Mouse (Mus musculus) erythroblast, embryonic 14.5 days (primary cell): ENCODE results near the gene Tmem235. TPM values are rescaled to one million over a fixed set of nuclear protein-coding genes. Genes with fewer than 3 reads are reported as not detected.

ENCODE experiments used
- H3K27me3 ChIP-seq: 2 replicates; pipeline ENCODE4 v1.6.1; 2012; ENCODE audit warnings: inconsistent platforms; ENCODE audit not compliant: control insufficient read depth
- H3K36me3 ChIP-seq: 2 replicates; pipeline ENCODE4 v1.6.1; 2012; ENCODE audit warnings: mild to moderate bottlenecking, inconsistent platforms; ENCODE audit not compliant: control insufficient read depth
- H3K4me1 ChIP-seq: 2 replicates; pipeline ENCODE4 v1.6.1; 2012; ENCODE audit warnings: inconsistent platforms; ENCODE audit not compliant: control insufficient read depth
- H3K4me3 ChIP-seq: replicated peaks from 2 replicates; pipeline ENCODE3; 2012; ENCODE audit warnings: moderate library complexity, mild to moderate bottlenecking, inconsistent platforms
- H3K9me3 ChIP-seq: 2 replicates; pipeline ENCODE4 v1.6.1; 2012; ENCODE audit warnings: low read length, inconsistent platforms, mixed read lengths; ENCODE audit not compliant: control insufficient read depth
- GATA1 ChIP-seq: IDR thresholded peaks from 2 replicates; pipeline ENCODE4 v1.6.1; 2012; ENCODE audit warnings: low read length, inconsistent platforms, mixed read lengths
- TAL1 ChIP-seq: IDR thresholded peaks from 3 replicates; pipeline ENCODE4 v1.6.1; 2012; ENCODE audit warnings: low read length, inconsistent platforms, mixed read lengths
- polyA plus RNA-seq: library from polyadenylated mRNA; stranded (reverse); fragments of >175 nt; gene quantifications from 2 replicates; pipeline ENCODE4 v1.2.3, GENCODE M21; 2012

The Tmem235 gene
- polyA plus RNA-seq, 1 experiment = not detected

DNA sequence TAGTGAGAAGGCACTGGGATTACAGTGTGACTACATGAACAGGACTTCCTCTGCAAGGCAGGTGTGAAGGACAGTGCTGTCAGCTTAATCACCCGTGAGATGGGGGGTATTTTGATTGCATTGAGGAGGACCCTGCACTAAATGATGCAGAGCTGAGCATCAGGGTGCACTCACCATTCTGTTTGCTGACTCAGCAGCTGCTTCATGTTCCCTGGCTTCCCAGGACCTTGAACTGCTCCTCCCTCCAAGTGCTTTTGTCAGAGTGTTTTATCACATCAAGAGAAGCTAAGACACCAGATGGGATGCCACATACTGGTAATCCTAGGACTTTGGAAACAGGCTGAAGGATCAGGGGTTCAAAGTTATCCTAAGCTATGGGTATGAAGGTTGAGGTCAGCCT, 4.6 kb upstream of the Tmem235 start:
- no peak overlapping the region for H3K4me3 ChIP-seq
- peaks cover 83% of the 10 kb centered on the region for H3K36me3 ChIP-seq
- peaks cover 52% of the 10 kb centered on the region for H3K4me1 ChIP-seq
- H3K27me3 ChIP-seq = peaks cover 32% of the 10 kb centered on the region
- TF ChIP-seq GATA1 = no peak
- TF ChIP-seq TAL1 = no peak
- H3K9me3 ChIP-seq = peaks cover 15% of the 10 kb centered on the region

- peaks cover 47% of the 10 kb centered on the region for H3K27me3 ChIP-seq
- peaks cover 39% of the 10 kb centered on the region for H3K4me1 ChIP-seq
- H3K36me3 ChIP-seq = peaks cover 69% of the 10 kb centered on the region
- H3K9me3 ChIP-seq = peaks cover 15% of the 10 kb centered on the region
- no peak overlapping the region for H3K4me3 ChIP-seq
- no peak for TF ChIP-seq TAL1
- TF ChIP-seq GATA1 = no peak
These were observed 3.1 kb upstream of the Tmem235 start for GRCm38 (mm10) chr11:117857462-117857861.

GRCm38 (mm10) chr11:117858392-117858791, 2.2 kb upstream of the Tmem235 start:
- H3K4me1 ChIP-seq = peaks cover 30% of the 10 kb centered on the region
- H3K27me3 ChIP-seq = peaks cover 56% of the 10 kb centered on the region
- peaks cover 15% of the 10 kb centered on the region for H3K9me3 ChIP-seq
- TF ChIP-seq TAL1 (no peak), GATA1 (no peak)
- no peak overlapping the region for H3K4me3 ChIP-seq
- peaks cover 59% of the 10 kb centered on the region for H3K36me3 ChIP-seq

- Histone ChIP-seq H3K36me3 (peaks cover 10% of the 10 kb centered on the region), H3K27me3 (peaks cover 65% of the 10 kb centered on the region), H3K9me3 (no peaks in the 10 kb centered on the region), H3K4me3 (no peak overlapping the region), H3K4me1 (peaks cover 7% of the 10 kb centered on the region)
- TF ChIP-seq TAL1 = no peak
- TF ChIP-seq GATA1 = no peak
These were observed 2.8 kb downstream of the Tmem235 start for GRCm38 (mm10) chr11:117863174-117863856.

- H3K4me3 ChIP-seq = no peak overlapping the region
- TF ChIP-seq GATA1 (no peak), TAL1 (no peak)
- H3K4me1 ChIP-seq = peaks cover 7% of the 10 kb centered on the region
- H3K36me3 ChIP-seq = no peaks in the 10 kb centered on the region; the same call in 1 of the 2 replicates
- H3K9me3 ChIP-seq = no peaks in the 10 kb centered on the region
- H3K27me3 ChIP-seq = peaks cover 51% of the 10 kb centered on the region
These were observed 4.3 kb downstream of the Tmem235 start for GRCm38 (mm10) chr11:117864805-117865204.

- H3K4me3 ChIP-seq = no peak overlapping the region
- TF ChIP-seq GATA1 (no peak), TAL1 (no peak)
- H3K9me3 ChIP-seq = no peaks in the 10 kb centered on the region
- H3K4me1 ChIP-seq = peaks cover 5% of the 10 kb centered on the region; the same call in 1 of the 2 replicates
- H3K36me3 ChIP-seq = no peaks in the 10 kb centered on the region
- peaks cover 42% of the 10 kb centered on the region for H3K27me3 ChIP-seq
These were observed 5.4 kb downstream of the Tmem235 start for GRCm38 (mm10) chr11:117865988-117866387.

DNA sequence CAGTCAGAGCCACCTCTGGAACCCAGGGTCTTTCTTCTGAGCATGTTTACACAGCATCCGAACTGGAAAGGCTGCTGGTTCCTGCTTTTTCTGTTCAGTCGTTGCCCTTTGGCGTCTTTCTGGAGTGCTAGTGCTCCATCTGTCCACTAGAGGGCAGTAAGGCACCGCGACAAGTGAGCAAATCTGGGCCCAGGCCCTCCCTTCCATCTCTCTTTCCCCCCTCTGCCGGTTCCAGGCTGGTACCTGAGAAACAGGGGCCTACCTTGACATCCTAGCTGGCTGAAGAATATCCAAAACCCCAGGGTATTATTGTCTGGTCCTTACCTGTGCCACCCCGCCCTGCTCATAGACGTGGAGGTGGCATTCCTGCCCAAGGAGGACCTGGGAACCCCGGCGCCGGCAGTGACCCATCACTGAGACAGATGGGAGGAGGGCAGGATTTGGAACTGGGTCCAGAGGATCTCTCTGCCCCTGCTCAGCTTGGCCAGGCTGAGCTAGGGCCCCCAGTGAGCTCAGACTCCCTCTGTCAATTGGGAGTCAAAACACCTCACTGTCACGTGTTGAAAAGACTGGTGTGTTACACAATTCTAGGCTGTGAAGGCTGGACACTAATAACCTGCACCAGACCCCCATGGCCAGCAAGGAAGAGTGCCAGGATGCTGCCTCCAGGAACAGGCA, 10.3 kb downstream of the Tmem235 start:
- no peak overlapping the region for H3K4me3 ChIP-seq
- no peaks in the 10 kb centered on the region for H3K36me3 ChIP-seq
- peaks cover 35% of the 10 kb centered on the region for H3K27me3 ChIP-seq
- peaks cover 7% of the 10 kb centered on the region for H3K4me1 ChIP-seq
- no peak for TF ChIP-seq TAL1
- TF ChIP-seq GATA1 = no peak
- H3K9me3 ChIP-seq = no peaks in the 10 kb centered on the region

DNA sequence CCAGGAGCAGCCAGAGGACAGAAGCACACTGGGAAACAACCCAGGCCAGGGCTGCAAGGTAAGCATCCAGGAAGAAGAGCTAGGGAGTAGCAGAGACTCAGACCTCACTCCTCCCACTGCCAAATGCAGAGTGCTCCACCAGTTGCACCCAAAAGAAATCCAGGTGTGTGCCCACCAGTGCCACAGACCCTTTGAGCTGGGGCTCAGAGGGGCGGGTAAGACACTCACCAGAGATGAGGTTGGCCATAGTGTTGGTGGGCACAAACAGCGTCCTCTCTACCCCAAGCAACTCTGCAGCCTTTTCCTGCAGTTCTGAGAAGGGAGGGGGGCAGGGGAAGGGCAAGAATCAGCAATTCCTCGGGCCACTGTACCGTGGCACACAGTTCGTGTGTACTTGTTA, 10.8 kb downstream of the Tmem235 start:
- H3K27me3 ChIP-seq = peaks cover 35% of the 10 kb centered on the region
- H3K9me3 ChIP-seq = no peaks in the 10 kb centered on the region
- peaks cover 7% of the 10 kb centered on the region for H3K4me1 ChIP-seq
- TF ChIP-seq TAL1 = no peak
- TF ChIP-seq GATA1 = no peak
- H3K4me3 ChIP-seq = no peak overlapping the region
- H3K36me3 ChIP-seq = no peaks in the 10 kb centered on the region

GRCm38 (mm10) chr11:117871911-117872584, 11.5 kb downstream of the Tmem235 start:
- H3K36me3 ChIP-seq = no peaks in the 10 kb centered on the region
- H3K4me3 ChIP-seq = no peak overlapping the region
- H3K4me1 ChIP-seq = peaks cover 7% of the 10 kb centered on the region
- no peaks in the 10 kb centered on the region for H3K9me3 ChIP-seq
- TF ChIP-seq TAL1 (no peak), GATA1 (no peak)
- H3K27me3 ChIP-seq = peaks cover 35% of the 10 kb centered on the region
